Mouse (Mus musculus) heart, embryonic 14.5 days (tissue): ENCODE results near the gene Ttc27. TPM values are rescaled to one million over a fixed set of nuclear protein-coding genes. Genes with fewer than 3 reads are reported as not detected.

Source experiments
- ATAC-seq: fragments of 200-750 bp; cut with Nextera tagmentation; 2 replicates; pipeline ENCODE4 v1.8.0; 2017; ENCODE audit warnings: low read depth, moderate TSS enrichment; ENCODE audit not compliant: insufficient number of reproducible peaks, insufficient read depth, low FRiP score
- H3K27ac ChIP-seq, 2 experiments: fragments of 200-500 bp in 1 of 2; fragments of 300-500 bp in 1 of 2; sonication (generic) in 1 of 2; replicated peaks in 1 of 2; 2 replicates each; pipeline ENCODE4 v1.5.1; 2012 to 2014; ENCODE audit warnings: low read depth in 2 of 2, low read length in 2 of 2, control low read depth in 1 of 2, mild to moderate bottlenecking in 1 of 2, mixed read lengths in 1 of 2; ENCODE audit not compliant: control insufficient read depth in 1 of 2, insufficient read depth in 1 of 2
- H3K27me3 ChIP-seq: fragments of 300-500 bp; sonication (generic); 2 replicates; pipeline ENCODE4 v1.6.1; 2014; ENCODE audit warnings: mild to moderate bottlenecking, low read length, control low read depth; ENCODE audit not compliant: control insufficient read depth, insufficient read depth
- H3K36me3 ChIP-seq: fragments of 300-500 bp; sonication (generic); 2 replicates; pipeline ENCODE4 v1.6.1; 2014; ENCODE audit warnings: mild to moderate bottlenecking, control low read depth, low read length, mixed read lengths; ENCODE audit not compliant: control insufficient read depth, insufficient read depth
- H3K4me1 ChIP-seq, 2 experiments: fragments of 200-500 bp in 1 of 2; fragments of 300-500 bp in 1 of 2; sonication (generic) in 1 of 2; 2 replicates each; pipeline ENCODE4 v1.6.1; 2012 to 2014; ENCODE audit warnings: low read length in 2 of 2, control low read depth in 1 of 2, mixed read lengths in 1 of 2; ENCODE audit not compliant: control insufficient read depth in 2 of 2, insufficient read depth in 2 of 2
- H3K4me2 ChIP-seq: fragments of 300-500 bp; sonication (generic); 2 replicates; pipeline ENCODE4 v1.6.1; 2014; ENCODE audit warnings: mild to moderate bottlenecking, low read length
- H3K4me3 ChIP-seq, 2 experiments: fragments of 200-500 bp in 1 of 2; fragments of 300-500 bp in 1 of 2; sonication (generic) in 1 of 2; 2 replicates each; pipeline ENCODE4 v1.5.1; 2012 to 2014; ENCODE audit warnings: low read length in 2 of 2, mild to moderate bottlenecking in 2 of 2, control low read depth in 1 of 2, low read depth in 1 of 2, moderate library complexity in 1 of 2; ENCODE audit not compliant: control insufficient read depth in 1 of 2, insufficient read depth in 1 of 2
- H3K9ac ChIP-seq: fragments of 300-500 bp; sonication (generic); 2 replicates; pipeline ENCODE4 v1.6.1; 2014; ENCODE audit warnings: mild to moderate bottlenecking, low read length
- H3K9me3 ChIP-seq: fragments of 300-500 bp; sonication (generic); 2 replicates; pipeline ENCODE4 v1.6.1; 2016; ENCODE audit warnings: low read length, control low read depth; ENCODE audit not compliant: control insufficient read depth
- WGBS: fragments of 180-500 bp; shearing (Covaris S2); extraction: QIAGEN DNeasy Blood & Tissue Kit; methylation state at CpG from one replicate; pipeline ENCODE4 v1.1.7; 2014; 5-methylcytosine and 5-hydroxymethylcytosine counted together
- polyA plus RNA-seq: library from polyadenylated mRNA; unstranded; fragments of >200 nt; fragmentation: Nextera tagmentation; extraction: Ambion mirVana; gene quantifications from 2 replicates; pipeline ENCODE4 v1.2.1, GENCODE M21; 2014

Ttc27 gene
- polyA plus RNA-seq, 1 experiment from 2014 or later = 15.3 TPM

DNA sequence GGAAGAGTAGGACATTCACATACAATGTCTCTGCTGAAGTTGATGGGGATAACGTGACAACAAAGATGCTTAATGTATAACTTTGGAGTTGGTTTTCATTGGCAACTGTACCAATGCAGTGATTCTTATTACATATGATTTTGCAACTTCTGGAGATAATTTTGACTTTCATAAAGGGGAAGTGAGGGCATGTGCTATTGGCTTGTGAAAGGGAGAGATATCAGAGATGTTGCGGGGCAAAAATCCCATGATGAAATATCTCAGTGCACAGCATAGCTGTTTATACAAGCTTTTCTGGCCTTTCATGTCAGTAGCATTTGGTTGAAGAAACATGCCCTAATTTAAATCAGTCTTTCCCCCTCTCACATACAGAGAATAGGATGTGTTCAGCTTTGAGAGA lies 86.3 kb downstream of the Ttc27 start:
- Histone ChIP-seq H3K9me3 (no peaks in the 10 kb centered on the region), H3K4me2 (no peak overlapping the region), H3K4me1 (peaks cover 0 to 3% of the 10 kb centered on the region in 2 experiments; a peak in 2 of 4 replicates), H3K27me3 (no peaks in the 10 kb centered on the region), H3K4me3 (no peak overlapping the region), H3K27ac (no peak overlapping the region), H3K9ac (no peak overlapping the region), H3K36me3 (no peaks in the 10 kb centered on the region)
- 91% methylated on average over 2 of the region's 2 CpGs for WGBS
- no peak for ATAC-seq

DNA sequence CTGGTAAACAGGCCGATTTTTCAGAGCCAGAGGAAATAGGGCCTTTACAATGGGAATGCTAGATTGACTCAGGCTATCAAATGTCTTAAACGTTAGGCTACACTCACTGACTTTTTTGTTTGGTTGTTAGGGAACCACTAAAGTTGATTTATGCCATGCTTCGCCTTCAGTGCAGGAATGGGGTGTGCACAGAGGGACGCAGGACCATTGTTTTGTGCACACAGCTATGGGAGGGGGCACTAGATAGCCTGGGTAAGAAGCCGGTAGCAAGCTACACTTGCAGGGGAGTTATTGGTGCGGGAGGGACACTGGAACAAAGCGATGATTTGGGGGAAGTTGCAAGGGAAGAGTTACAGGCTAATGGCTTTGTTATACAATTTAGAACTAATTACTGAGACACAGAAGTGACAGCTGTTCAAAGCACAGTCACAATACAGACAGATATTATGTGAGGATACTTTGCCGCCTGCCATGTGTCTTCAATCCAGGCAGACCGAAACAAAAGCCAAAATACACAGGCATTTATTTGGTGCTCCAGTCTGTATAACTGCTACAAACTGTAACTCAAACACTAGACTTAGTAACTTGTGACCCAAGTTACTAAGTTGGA lies 86.9 kb downstream of the Ttc27 start:
- Histone ChIP-seq H3K4me2 (no peak overlapping the region), H3K27ac (no peak overlapping the region), H3K27me3 (no peaks in the 10 kb centered on the region), H3K4me3 (no peak overlapping the region), H3K36me3 (no peaks in the 10 kb centered on the region), H3K9me3 (no peaks in the 10 kb centered on the region), H3K4me1 (peaks cover under 1 to 4% of the 10 kb centered on the region in 2 experiments; a peak in 3 of 4 replicates), H3K9ac (no peak overlapping the region)
- WGBS = 80% methylated on average over 9 of the region's 9 CpGs
- no peak for ATAC-seq

DNA sequence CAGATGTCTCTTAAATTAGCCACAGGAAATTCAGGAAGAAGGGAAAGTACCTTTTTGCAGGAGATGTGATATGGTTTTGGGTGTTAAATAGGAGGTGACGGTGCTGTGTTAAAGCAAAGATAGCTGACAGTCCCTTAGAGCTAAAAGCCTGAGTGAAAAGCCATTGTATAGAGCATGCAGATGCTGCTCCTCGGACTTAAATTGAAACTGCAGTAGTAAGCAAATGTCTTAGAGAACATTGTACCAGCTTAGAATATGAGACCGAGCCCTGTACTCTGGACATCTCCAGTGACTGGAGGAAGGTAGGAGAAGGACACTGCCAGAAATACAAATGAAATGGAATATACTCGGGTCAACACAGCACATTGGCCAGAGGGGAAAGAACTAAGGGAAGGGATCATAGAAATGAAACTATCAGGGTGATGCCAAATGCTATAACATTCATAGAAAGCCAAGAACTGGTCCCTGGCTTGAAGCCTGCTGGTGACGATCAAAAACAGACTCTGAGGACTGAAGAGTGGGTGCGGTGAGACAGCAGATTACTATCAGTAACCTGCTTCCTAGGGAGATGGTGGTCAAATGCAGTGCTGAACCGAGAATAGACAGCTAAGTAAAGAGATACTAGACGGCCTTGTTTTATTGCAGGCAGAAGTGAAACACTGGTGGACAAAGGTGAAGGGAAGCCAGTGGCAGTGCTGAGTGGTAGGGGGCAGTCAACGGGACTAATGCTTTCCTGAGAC lies 90.1 kb downstream of the Ttc27 start:
- no peak overlapping the region for H3K4me3 ChIP-seq

DNA sequence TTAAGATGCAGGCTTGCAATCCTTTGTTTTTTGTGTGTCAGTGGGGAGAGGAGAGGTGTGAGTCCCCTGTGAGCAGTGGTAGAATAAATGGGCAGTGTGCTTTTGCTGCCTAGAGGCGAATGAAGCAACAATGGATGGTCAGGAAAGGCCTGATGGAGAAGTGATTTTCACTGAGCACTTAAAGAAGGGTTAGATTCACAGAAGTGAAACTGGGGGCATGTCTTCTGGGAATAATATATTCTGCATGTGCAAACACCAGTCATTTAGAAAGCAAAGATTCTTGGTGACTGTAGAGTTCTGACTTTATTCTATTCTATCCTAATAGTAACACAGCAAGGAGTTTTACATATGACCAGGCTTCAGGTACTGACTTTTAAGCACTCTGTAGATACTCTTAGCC lies 90.8 kb downstream of the Ttc27 start:
- Histone ChIP-seq H3K9me3 (no peaks in the 10 kb centered on the region), H3K4me1 (peaks cover 4% of the 10 kb centered on the region in 2 experiments; a peak in 3 of 4 replicates), H3K9ac (no peak overlapping the region), H3K27ac (no peak overlapping the region), H3K4me3 (no peak overlapping the region), H3K4me2 (no peak overlapping the region), H3K27me3 (no peaks in the 10 kb centered on the region), H3K36me3 (no peaks in the 10 kb centered on the region)
- 76% methylated on average over 1 of the region's 1 CpGs for WGBS
- no peak for ATAC-seq

More for the DNA sequence above, 90.1 kb downstream of the Ttc27 start:
- H3K27ac ChIP-seq = no peak overlapping the region
- no peaks in the 10 kb centered on the region for H3K9me3 ChIP-seq
- WGBS = 56% methylated on average over 9 of the region's 9 CpGs
- H3K4me1 ChIP-seq = peaks cover 4% of the 10 kb centered on the region in 2 experiments; a peak in 3 of 4 replicates
- ATAC-seq = no peak
- H3K4me2 ChIP-seq = no peak overlapping the region
- H3K9ac ChIP-seq = no peak overlapping the region
- H3K27me3 ChIP-seq = no peaks in the 10 kb centered on the region
- H3K36me3 ChIP-seq = no peaks in the 10 kb centered on the region

DNA sequence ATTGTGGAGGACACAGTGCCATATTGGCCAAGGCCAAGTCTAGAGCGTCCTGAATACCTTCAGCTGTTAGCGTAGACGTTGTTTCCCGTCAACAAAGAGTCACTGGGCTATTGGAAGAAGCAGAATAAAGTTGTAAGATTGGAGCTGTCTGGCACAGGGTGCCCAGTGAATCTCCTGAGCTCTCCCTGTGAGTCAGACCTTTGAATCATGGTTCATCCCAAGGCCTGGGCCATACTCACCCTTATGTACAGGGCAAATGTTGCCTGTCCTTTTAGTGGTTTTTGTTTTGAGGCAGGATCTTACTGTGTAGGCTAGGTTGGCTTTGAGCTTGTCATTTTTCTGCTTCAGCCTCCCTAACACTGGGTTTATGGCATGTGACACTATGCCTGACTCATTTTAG lies 91.4 kb downstream of the Ttc27 start:
- H3K27ac ChIP-seq = no peak overlapping the region
- H3K4me2 ChIP-seq = no peak overlapping the region
- H3K4me3 ChIP-seq = no peak overlapping the region
- H3K9ac ChIP-seq = no peak overlapping the region
- H3K36me3 ChIP-seq = no peaks in the 10 kb centered on the region
- peaks cover 4% of the 10 kb centered on the region in 2 experiments; a peak in 3 of 4 replicates for H3K4me1 ChIP-seq
- WGBS = 74% methylated on average over 4 of the region's 4 CpGs
- no peaks in the 10 kb centered on the region for H3K27me3 ChIP-seq
- ATAC-seq = no peak
- no peaks in the 10 kb centered on the region for H3K9me3 ChIP-seq

GRCm38 (mm10) chr17:74810892-74811625 lies 93.5 kb downstream of the Ttc27 start:
- Histone ChIP-seq H3K27me3 (no peaks in the 10 kb centered on the region), H3K4me3 (no peak overlapping the region), H3K4me2 (no peak overlapping the region), H3K9ac (no peak overlapping the region), H3K9me3 (no peaks in the 10 kb centered on the region), H3K36me3 (no peaks in the 10 kb centered on the region), H3K4me1 (peaks cover 4% of the 10 kb centered on the region in 2 experiments; a peak in 3 of 4 replicates), H3K27ac (no peak overlapping the region)
- no peak for ATAC-seq
- 58% methylated on average over 3 of the region's 3 CpGs for WGBS

GRCm38 (mm10) chr17:74819711-74820110 lies 102.2 kb downstream of the Ttc27 start:
- no peak for ATAC-seq
- Histone ChIP-seq H3K36me3 (no peaks in the 10 kb centered on the region), H3K9ac (no peak overlapping the region), H3K4me3 (no peak overlapping the region), H3K4me1 (peaks cover 0 to 7% of the 10 kb centered on the region in 2 experiments; a peak in 1 of 4 replicates), H3K4me2 (no peak overlapping the region), H3K9me3 (no peaks in the 10 kb centered on the region), H3K27me3 (no peaks in the 10 kb centered on the region), H3K27ac (peak overlapping the region in 1 of 2 experiments; percentile 24; a peak in 2 of 4 replicates)
- 11% methylated on average over 2 of the region's 2 CpGs for WGBS
